Mouse (Mus musculus) ovary, postnatal 36 days (tissue): Measurements from ENCODE around the gene Fgf11.

Experiments
- DNase-seq: peaks from one replicate; pipeline ENCODE4 v3.0.0; 2022; ENCODE audit warnings: low spot score, mixed read lengths

Gene Fgf11

DNA sequence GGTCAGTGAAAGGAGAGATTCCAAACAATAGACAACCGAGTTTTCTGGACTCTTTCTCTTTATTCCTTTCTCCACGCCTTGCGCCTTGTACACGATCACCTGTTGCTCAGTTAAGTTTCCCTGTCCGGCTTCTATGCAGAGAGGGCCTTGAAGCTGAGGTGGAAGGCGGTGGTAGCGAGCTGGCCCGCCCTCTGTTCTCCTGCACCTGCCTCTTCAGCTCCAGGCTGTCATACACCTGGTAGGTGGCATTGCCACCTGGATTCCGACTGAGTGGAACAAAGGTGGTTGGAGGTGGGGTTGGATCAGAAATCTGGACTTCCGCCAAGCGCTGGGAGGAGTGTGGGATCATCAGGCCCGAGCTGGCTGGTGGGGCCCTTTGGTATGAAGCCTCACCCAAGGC lies 14.9 kb upstream of the Fgf11 start:
- DNase-seq = no peak

DNA sequence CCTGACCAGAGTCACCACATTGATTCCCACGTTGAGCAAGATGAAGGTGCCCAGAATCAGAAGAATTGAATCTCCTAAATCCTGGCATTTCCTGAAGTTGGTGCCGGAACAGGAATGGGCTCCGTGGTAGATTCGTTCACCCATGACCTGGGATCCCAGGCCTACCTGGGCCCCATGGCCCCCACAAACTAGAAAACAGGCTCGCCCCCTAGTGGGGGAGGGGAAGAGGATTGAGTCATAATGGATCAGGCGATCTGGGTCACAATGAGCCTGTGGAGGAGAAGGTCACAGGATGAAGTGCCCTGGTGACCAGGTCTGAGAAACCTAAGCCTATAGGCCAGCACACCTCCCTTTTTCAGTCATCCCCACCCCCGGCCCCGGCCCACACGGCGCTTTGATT lies 13.5 kb upstream of the Fgf11 start, which contains the start of gene Gm39566:
Gene Gm39566 (minus strand): TSS at position 144 of the 400 bp plus-strand sequence.
- DNase-seq = no peak

DNA sequence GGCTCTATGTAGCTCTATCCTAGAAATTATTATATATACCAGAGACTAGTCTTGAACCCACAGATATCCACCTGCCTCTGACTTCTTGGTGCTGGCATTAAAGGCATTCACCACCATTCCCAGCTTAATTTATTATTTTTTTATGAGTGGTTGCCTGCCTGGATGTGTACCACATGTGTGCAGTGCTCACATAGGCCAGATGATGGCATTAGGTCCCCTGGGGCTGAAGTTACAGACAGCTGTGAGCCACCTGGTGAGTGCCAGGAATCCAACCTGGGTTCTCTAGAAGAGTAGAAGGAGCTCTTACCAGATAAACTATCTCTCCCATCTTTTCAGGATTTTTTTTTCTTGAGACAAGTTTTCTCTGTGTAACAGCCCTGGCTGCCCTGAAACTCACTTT lies 8.6 kb upstream of the Fgf11 start:
- no peak for DNase-seq

DNA sequence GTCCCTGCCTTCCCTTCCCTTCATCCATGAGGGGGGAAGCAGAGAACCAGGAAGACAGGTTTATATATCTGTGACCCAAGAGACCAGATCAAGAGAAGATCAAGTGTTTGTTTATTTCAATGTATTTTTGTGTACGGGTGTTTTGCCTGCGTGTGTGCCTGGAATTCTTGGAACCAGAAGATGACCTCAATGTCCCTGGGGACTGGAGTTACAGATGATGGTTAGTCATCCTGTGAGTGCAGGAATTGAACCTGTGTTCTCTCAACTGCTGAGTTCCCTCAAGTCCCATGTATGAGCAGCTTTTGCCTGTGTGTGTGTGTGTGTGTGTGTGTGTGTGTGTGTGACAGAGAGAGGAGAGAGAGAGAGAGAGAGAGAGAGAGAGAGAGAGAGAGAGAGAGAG lies 6.0 kb upstream of the Fgf11 start:
- no peak for DNase-seq

DNA sequence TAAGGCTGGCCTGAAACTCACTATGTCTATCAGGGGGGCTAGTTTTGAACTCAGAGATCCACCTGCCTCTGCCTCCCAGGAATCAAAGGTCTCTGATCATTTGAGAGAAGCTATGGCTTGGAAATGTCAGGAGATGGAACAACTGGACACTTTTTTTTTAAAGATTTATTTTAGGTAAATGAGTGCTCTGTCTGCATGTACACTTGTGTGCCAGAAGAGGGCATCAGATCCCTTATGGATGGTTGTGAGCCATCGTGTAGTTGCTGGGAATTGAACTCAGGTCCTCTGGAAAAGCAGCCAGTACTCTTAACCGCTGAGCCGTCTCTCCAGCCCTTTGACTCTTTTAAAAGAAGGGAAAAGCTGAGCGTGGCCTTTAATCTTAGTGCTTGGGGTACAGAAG lies 4.7 kb upstream of the Fgf11 start:
- DNase-seq = no peak

DNA sequence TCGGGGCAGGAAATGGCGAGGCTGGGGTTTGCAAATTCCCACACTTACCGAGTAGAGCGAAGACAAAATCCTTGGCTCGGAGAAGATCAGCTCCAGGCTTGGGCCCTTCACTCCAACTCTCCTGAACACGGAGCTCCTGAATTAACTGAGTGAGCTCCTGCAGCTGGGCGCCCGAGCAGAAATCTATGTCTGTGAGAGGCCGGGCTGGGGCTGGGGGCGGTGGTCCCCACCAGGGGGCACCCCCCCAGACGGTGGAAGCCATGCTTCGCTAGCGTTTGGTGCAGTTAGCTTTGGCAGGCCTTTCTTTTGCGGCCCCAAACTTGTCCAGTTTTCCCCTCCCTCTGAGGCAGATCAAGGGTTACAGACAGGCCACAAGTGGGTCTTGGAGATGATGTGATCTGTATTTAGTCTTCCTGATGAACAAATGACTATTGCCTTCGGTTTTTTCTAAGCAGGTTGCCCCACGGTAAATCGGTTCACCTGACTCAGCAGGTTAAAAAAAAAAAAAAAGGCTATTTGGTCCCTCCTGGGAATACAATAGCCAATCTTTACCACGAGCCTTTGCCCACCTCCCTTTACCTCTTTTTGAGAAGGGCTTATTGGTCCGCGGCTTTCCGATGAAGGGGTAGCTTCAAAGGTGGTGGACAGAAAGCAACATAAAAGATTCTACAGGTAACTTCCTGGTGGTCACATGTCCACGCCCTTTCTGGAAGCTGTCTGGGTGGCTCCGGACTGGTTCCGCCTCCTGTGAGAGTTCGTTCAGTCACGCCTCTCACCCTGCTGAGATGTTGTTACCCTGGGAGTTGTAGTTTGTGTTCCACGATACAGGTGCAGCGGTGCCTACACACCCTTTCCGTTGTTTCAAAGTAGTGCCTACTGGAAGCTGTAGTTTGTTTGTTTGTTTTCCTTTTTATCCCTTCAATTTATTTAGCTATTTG lies 3.6 kb upstream of the Fgf11 start, which contains the start of gene Tmem102:
Gene Tmem102 (minus strand): TSS at position 653 of the 938 bp plus-strand sequence.
- no peak for DNase-seq

DNA sequence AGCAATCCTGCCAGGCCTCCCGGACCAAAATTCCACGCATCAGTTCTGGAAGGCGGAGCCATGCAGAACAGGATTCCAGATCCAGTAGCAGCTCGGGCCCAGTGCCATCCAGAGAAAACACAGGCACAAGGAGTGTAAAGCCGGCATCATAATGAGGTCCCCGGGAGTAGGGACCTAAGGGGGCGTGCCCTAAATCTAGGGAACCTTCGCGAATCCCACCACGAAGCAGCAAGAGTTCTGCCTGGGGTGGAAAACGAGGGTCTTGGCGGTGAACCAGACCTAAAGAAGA lies 2.9 kb upstream of the Fgf11 start:
- DNase-seq = no peak

DNA sequence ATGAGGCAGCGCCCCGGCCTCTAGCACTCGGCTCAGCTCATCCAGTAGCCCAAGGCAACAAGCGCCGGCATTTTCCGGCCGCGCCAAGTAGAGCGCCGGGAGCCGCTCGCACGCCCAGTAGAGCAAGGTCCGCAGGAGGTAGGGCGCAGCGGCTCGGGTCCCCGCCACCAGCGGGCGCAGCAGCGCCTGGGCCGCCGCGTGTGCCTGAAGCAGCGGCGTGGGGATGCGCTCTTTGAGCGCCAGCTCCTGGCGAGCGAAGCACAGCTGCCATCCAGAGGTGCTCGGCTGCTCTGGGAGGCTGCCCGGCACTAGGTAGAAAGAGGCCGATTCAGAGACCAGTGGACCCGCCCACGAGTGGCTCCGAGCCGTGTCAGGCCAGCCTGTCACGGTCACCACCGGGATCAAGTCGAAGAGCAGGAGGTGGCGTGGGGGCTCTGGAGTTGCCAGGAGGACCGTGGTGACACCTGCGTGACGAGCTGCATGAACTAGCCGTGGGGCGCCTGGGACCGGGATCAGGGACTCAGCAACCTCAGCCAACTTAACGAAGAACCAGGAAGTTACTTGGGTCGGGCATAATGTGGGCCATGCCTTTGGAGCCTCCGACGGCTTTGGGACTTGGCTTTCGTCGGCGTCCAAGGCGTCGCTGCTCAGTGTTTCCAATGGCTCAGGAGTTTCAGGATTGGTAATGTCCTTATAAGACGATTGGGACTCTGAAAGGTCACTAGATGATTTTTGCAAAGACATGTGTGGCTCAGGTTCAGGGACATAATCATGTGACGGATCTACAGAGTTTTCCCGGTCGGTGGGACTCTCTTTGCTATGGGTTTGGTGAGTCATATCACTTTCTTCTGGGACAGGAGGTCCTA lies 2.4 kb upstream of the Fgf11 start:
- DNase-seq = peak; percentile 84

DNA sequence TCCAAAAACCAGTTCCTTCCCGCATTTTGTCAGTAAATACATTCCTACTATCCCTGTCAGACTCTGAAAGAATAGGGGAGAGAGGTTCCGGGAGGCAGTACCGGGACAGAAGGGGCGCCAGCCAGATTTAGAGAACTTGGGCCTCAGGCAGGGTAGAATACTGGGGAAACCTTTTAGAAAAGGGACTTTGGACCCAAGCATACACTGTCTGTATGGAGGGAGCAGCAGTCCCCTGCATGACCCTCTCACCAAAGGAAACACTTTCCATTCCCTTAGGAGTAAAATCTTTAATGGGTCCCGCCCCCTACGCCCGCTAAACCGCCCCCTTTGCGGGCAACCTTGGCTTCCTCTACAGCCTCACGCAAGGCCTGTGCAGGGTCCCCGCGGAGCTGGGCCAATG lies 1.7 kb upstream of the Fgf11 start:
- no peak for DNase-seq

DNA sequence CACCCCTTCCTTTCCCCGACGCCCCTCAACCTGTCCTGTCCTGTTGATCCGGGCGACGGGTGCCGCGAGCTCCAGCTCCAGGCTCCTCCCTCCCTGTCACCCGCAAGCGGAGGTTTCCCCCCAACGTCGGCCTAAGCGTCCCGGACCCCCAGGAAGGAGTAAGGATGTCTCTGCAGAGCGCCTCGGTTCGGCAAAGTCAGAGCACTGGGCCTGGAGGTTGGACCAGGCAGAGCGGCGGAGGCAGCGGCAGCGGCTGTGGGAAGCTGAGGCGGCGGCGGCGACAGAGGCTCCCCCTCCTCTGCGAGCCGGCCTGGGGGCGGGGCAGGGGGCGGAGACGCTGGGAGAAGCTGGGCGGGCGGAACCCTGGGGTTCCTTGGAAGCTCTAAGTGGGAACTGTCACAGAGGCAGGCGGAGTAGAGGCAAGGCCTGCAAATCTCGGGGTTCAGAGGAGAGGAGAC lies 1.0 kb upstream of the Fgf11 start:
- DNase-seq = peak; percentile 88

DNA sequence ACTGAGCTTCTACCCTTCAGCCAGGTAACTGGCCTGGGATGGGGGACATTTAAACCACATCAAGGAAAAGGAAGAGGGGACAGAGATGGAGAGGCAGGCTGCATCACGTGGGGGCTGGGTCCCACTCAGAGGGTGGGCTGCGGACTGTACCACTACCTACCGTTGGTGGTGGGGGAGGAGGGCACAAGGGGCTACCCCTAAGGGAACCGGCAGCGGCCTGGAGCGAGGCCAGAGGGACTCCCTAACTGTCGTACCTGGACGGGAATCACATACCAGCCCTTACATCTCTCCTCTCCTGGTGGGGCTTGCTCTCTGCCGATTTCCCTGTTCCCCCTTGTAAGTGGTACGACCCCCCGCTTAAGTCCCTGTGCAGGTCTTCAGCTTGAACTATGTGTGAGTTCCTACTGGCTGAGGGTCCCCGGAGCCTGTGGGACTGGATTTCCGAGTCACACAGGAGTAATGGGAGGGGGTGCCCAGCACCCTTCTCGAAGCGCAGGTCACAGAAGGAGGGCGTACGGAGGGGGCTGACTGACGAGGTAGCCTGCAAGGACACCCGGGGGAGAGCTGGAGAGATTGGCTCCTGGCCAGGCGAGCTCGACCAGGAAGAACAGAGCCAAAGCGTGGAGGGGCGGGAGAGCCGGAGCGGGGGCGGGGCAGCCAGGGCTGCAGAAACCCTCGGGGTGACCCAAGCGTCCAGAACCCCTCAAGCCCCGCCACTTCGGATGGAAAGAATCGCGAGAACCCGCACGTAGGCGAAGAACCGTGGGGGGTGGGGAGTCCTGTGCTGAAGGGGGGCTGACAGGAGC lies 1.1 kb downstream of the Fgf11 start:
- peak; percentile 76 for DNase-seq

DNA sequence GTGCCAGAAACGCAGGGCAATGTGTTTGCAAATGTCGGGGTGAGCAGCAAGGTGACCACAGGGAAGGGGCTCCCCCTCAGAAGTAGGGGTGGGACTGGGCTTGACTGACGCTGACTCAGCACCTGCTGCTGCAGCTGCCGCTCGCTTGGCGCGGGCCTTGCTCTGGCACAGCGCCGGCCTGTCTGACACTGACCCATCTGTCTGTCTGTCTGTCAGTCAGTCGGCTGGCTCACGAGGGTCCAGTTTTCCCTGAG lies 1.6 kb downstream of the Fgf11 start:
- DNase-seq = no peak

DNA sequence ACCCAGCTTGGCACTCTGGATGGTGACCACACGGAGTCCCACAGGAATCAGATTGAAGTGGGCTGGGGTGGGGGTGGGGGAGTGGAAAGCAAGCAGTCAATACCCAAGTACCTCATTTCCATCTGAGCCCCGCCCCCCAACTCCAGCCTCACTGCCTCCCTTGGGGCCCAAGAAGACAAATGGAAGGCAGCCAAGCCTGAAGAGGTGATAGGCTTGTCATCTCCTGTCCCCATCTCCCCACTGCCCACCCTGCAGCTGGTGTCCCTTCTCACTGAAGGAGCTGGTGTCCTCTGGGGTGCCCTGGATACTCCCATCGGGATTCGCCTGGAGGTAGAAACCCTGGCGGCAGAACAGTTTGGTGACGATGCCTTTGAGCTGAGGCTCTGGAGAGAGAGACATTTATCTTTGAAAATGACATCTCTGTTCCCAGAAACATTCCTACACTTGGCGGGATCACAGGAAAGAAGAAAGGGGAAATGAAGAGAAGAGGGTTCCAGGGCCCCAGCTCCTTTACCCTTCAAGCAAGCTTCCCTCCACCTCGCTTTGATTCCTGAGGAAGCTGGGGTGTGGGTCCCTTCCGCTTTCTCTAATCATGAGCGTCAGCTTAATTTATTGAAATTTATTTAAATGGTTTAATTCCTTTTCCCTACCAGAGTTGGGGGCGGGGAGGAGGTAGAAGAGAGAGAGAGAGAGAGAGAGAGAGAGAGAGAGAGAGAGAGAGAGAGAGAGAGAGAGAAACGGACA lies 2.1 kb downstream of the Fgf11 start:
- no peak for DNase-seq

DNA sequence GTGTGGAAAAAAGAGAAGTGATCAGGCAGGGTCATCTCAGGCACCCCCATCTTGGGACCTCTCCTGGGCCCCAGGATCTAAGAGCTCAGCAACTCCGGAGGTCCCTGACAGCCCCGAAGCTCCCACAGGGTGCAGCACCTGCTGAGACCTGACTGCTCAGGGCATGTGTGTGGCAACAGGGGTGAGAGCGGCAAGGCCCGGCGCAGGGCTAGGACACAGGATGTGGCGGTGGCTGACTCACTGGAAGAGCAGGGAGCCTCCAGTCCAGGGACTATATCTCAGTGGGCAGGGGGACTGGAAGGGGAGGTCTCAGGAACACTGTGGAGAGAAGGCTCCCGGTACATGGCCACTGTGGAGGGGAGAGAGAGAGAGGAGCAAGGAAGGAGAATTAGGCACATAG lies 3.7 kb downstream of the Fgf11 start:
- DNase-seq = no peak

DNA sequence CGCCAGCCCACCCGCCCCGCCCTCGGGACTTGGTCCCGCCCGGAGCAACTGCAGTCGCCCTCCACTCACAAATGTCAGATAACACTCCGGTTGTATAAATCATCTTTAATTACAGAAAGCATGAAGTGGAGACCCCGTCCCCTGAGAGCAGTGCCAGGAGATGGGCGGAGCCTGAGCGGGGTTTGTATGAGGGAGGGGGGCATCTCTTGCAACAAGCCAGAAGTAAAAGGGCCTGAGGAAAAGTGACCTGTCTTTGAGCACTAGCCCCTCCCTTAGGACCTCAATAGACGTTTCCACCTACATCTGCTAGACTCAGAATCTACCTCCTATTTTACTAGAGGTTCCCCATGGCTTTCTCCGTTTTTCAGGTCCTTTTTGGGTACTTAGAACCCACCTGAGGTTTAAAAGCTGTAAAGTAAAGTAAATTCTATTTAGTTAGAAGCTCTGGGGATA lies 5.6 kb downstream of the Fgf11 start:
- DNase-seq = no peak

DNA sequence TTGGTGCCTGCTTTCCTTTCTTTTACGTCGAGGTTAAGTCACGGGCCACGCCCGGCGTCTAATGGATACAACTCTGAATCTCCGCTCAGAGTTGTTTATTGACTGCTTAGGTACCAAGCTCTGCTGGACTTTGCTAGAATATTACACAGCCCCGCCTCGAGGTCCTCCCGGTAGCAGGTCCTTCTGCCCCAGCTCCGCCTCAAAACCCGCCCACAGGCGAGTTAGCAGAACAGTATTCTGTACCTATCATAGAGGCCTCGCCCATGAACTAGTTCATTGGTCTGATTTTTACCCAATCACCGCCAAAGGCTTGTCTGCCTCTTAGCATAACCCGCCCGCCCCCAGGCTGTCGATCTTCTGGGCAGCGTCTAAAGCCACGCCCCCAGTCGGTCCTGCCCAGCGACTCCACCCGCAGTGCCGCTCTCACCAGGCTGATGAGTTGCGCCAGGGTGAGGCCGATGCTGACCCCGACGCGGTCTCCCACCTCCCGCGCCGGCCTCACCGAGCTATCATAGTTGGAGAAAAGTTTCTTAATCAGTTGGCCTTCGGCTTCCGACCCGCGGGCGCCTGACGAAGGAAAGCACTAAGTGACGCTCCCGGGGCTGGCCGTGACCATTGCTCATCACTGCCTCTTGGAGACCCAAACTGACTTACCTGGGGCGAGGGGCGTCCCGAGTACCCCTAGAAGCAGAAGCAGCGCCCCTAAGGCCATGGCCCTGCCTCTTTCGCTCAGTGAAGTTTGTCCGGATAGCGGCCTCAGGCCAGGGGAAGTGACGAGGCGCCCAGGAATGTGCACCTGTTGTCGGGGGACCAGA lies 6.3 kb downstream of the Fgf11 start, which contains the start of gene Chrnb1:
Gene Chrnb1 (minus strand): TSS at position 776 of the 815 bp plus-strand sequence.
- peak; percentile 90 for DNase-seq

DNA sequence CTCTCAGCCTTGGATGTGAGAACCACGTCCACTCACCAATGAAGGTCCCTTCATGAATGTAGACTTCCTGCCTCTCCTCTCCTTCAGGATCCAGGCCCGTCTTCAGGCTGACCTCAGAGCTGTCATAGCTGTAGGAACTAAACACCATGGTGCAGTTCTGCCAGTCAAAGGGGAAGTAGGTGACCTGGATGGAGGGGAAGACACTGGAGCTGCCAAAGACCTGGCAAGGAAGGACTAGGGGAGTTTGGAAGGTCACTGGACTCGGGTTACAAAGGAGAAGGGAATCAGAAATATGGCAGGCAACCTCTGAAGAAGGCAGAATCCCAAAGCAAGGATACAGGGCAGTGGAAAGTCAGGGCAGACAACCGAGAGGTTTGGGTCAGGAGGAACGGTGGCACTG lies 8.2 kb downstream of the Fgf11 start:
- no peak for DNase-seq

DNA sequence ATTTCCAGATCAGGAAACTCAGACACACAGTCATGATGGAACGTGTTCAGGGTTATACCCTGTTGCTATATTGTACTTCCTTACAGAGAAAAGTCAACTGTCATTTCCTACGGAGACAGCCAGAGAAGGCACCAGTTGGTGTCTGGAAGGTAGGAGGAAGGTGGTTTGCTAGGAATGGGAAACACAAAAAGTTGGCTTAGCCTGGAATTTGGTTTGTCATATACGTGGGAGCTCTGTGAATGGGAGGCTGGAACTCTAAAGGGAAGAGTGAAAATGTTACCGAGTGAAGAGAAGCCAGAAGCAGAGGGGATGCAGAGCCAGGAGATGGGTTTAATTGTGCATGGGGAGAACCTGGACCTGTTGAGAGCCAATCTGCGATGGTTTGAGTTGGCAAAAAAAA lies 10.2 kb downstream of the Fgf11 start:
- no peak for DNase-seq

DNA sequence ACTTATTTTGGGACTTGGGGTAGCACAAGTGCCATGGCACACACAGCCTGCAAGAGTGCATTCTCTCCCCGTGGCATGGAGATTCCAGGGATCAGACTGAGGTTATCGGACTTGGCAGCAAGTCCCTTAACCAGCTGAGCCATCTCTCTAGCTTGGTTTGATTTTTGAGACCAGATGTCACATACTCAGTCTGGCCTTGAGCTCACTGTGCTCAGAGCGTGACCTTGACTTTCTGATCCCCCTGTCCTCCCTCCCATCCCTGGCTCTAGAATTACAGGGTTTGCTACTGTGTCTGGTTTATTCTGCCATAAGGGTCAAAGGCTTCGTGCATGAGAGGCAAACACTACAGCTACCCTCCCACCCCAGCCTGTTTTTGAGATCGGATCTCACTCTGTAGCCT lies 12.2 kb downstream of the Fgf11 start:
- DNase-seq = no peak

DNA sequence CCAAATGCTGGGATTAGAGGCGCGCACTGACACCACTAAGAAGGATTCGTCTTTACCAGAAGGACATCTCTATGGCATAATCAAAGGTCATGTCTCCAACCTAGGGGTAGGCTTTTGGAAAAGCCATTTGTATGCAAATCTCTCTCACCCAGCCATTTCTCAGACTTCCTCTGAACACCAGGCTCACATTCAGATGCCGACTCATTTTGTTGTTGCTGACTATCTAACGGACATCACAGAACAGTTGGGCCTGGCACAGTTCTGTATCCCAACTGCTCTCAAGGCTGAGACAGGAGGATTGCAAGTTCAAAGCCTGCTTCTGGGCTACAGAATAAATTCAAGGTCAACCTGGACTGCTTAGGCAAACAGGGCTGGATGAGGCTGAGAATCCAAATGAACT lies 14.4 kb downstream of the Fgf11 start:
- DNase-seq = no peak

DNA sequence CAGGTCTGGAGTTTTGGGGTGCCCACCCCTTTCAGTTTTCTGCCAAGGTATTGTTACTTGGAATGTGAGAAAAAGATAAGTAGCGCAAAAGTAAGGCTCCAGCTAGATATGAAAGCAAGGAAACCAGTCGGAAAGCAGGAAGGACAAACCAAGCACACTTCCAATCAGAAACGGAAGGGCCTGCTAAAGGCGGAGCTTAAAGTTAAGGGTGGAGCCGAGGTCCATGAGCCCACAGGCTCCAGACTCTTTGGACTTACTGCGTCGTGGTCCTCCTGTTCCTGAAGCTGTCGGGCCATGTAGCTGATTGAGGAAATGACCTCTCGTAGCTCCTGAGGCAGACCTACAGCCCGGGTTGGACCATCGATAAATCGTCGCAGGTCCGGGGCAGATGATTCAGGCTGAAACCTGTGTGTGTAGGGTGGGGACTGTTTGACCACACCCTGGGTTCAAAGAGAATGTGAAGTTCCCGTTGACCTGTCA lies 16.8 kb downstream of the Fgf11 start:
- no peak for DNase-seq
